ENCODE assay signal across 22 mouse cellular contexts in the genomic region with DNA sequence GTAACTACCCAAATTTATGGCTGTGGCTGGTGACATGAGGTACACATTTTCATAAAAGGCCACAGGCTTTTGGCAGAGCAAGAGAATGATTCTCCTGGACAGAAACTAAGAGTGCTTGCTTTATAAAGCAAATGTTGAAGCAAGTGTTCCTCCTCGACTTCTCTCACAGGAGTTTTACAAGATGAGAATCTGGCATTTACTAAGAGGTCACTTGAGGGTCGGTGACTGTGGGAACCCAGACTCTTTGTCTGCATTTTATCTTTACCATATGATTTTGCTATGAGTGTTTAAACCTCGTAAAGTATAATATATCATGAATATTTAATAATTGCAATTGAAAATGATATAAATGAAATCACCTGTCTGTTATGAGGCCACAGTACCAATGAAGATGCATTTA.
A peak's percentile ranks its signal among the peaks of the same experiment; 100 is the strongest.
DNase-seq lines count a peak whose midpoint lies in the region; ATAC-seq and TF ChIP-seq lines count a peak whose summit lies in the region.
"Had no signal": no experiment of that assay in that cellular context is flagged by ENCODE, and none has a peak within 500 bp of the region (broad histone marks: within the 10 kb centered on the region; RNA-seq: fewer than 3 reads in every experiment).

No protein-coding gene starts in this region.

- H3K27ac ChIP-seq in limb, embryonic 14.5 days (replicated peaks; ENCODE audit: low read depth, low read length), result no peak overlapping the region
- H3K27ac ChIP-seq in limb, embryonic 10.5 days, result no peak overlapping the region
- H3K27ac ChIP-seq in embryonic facial prominence, embryonic 11.5 days (replicated peaks; ENCODE audit: low read depth, low read length), result no peak overlapping the region
- 0 out of 2 replicates have a peak overlapping the region, but pooled peaks have one; percentile 6 for H3K27ac ChIP-seq in embryonic facial prominence, embryonic 14.5 days (replicated peaks; ENCODE audit: low read depth, low read length)
- H3K27ac ChIP-seq in heart, adult 2 months, result no peak overlapping the region
- H3K27ac ChIP-seq: forebrain, embryonic 13.5 days; forebrain, embryonic 15.5 days had no signal

- H3K9me3 ChIP-seq in limb, embryonic 14.5 days (ENCODE audit: control insufficient read depth, low read length), result no peaks in the 10 kb centered on the region
- no peaks in the 10 kb centered on the region for H3K9me3 ChIP-seq in limb, embryonic 10.5 days (replicated peaks)
- H3K9me3 ChIP-seq in embryonic facial prominence, embryonic 11.5 days (replicated peaks; ENCODE audit: control insufficient read depth, low read length), result no peaks in the 10 kb centered on the region
- no peaks in the 10 kb centered on the region for H3K9me3 ChIP-seq in embryonic facial prominence, embryonic 14.5 days (ENCODE audit: control insufficient read depth, low read length)
- H3K9me3 ChIP-seq: embryonic facial prominence, embryonic 13.5 days; forebrain, embryonic 13.5 days; forebrain, embryonic 15.5 days had no signal

- H3K79me2 ChIP-seq in heart, adult 2 months (replicated peaks; ENCODE audit: control insufficient read depth, insufficient read depth, low read length), result no peaks in the 10 kb centered on the region

- ATAC-seq in limb, embryonic 14.5 days (ENCODE audit: low FRiP score, low read depth), result no peak
- no peak for ATAC-seq in embryonic facial prominence, embryonic 11.5 days (replicated peaks; ENCODE audit: insufficient number of reproducible peaks, low FRiP score, low TSS enrichment, low read depth)
- no peak for ATAC-seq in embryonic facial prominence, embryonic 14.5 days (ENCODE audit: low read depth)
- ATAC-seq in inflammation-experienced regulatory T-cells, adult 6 months, result no peak
- ATAC-seq: activated CD4-positive, CD25-positive, alpha-beta regulatory T cell, adult 4 months; forebrain, embryonic 13.5 days; forebrain, embryonic 15.5 days; forebrain, postnatal 0 days; Patski had no signal

- DNase-seq in limb, embryonic 14.5 days (ENCODE audit: low spot score), result peak; percentile 56
- no peak for DNase-seq in limb, embryonic 10.5 days (ENCODE audit: low spot score)
- peak; percentile 19 for DNase-seq in embryo, embryonic 11 days
- DNase-seq in embryonic facial prominence, embryonic 11.5 days (ENCODE audit: low spot score), result peak; percentile 53
- DNase-seq in embryonic facial prominence, embryonic 14.5 days (ENCODE audit: low spot score), result no peak
- DNase-seq in heart, adult 2 months, result no peak
- DNase-seq in gastrocnemius, adult 18-20 months (ENCODE audit: low spot score), result no peak
- DNase-seq: adrenal gland, adult 8-10 months; adrenal gland, postnatal 14 days; adrenal gland, postnatal 36 days; cerebellum, adult 11-12 months; cerebellum, adult 2 months; cerebellum, adult 9-10 months; cerebellum, postnatal 10 days; cerebellum, postnatal 25 days; forebrain, postnatal 0 days had no signal

- no peak for TF ChIP-seq POLR2A in limb, embryonic 14.5 days (IDR thresholded peaks at IDR 0.05; ENCODE audit: borderline replicate concordance, extremely low read depth, insufficient read depth, insufficient read length)
- no peak for TF ChIP-seq POLR2A in heart, adult 2 months (IDR thresholded peaks at IDR 0.05; ENCODE audit: insufficient read depth, low read depth, low read length)

- TF ChIP-seq CTCF in heart, adult 2 months (IDR thresholded peaks at IDR 0.05), result no peak

- no peak overlapping the region for H3K4me3 ChIP-seq in limb, embryonic 14.5 days (replicated peaks; ENCODE audit: low read length)
- no peak overlapping the region for H3K4me3 ChIP-seq in limb, embryonic 10.5 days
- H3K4me3 ChIP-seq in embryonic facial prominence, embryonic 11.5 days (ENCODE audit: low read depth, low read length), result no peak overlapping the region
- no peak overlapping the region for H3K4me3 ChIP-seq in embryonic facial prominence, embryonic 14.5 days (ENCODE audit: low read depth, low read length)
- H3K4me3 ChIP-seq in heart, adult 2 months, result no peak overlapping the region
- H3K4me3 ChIP-seq: embryonic facial prominence, embryonic 13.5 days; forebrain, embryonic 13.5 days; forebrain, embryonic 15.5 days had no signal

- no peak for TF ChIP-seq EP300 in heart, adult 2 months (IDR thresholded peaks at IDR 0.05; ENCODE audit: insufficient read depth, low read depth, low read length)

- H3K9ac ChIP-seq in limb, embryonic 14.5 days (ENCODE audit: low read depth, low read length, severe bottlenecking), result no peak overlapping the region
- no peak overlapping the region for H3K9ac ChIP-seq in embryonic facial prominence, embryonic 11.5 days (replicated peaks; ENCODE audit: low read length)
- no peak overlapping the region for H3K9ac ChIP-seq in embryonic facial prominence, embryonic 14.5 days (ENCODE audit: low read depth, low read length)
- H3K9ac ChIP-seq in heart, adult 2 months (ENCODE audit: low read depth, low read length), result no peak overlapping the region
- H3K9ac ChIP-seq: embryonic facial prominence, embryonic 13.5 days; forebrain, embryonic 13.5 days; forebrain, embryonic 15.5 days; forebrain, postnatal 0 days had no signal

- no peaks in the 10 kb centered on the region for H3K27me3 ChIP-seq in limb, embryonic 14.5 days (ENCODE audit: control insufficient read depth, insufficient read depth, low read length)
- no peaks in the 10 kb centered on the region for H3K27me3 ChIP-seq in limb, embryonic 10.5 days (ENCODE audit: low read depth, poor library complexity, severe bottlenecking)
- no peaks in the 10 kb centered on the region for H3K27me3 ChIP-seq in embryonic facial prominence, embryonic 11.5 days (ENCODE audit: control insufficient read depth, insufficient read depth, low read length)
- no peaks in the 10 kb centered on the region for H3K27me3 ChIP-seq in embryonic facial prominence, embryonic 14.5 days (replicated peaks; ENCODE audit: control insufficient read depth, insufficient read depth, low read length)
- no peaks in the 10 kb centered on the region for H3K27me3 ChIP-seq in heart, adult 2 months (ENCODE audit: control insufficient read depth, insufficient read depth, low read length)
- H3K27me3 ChIP-seq: embryonic facial prominence, embryonic 13.5 days; forebrain, embryonic 13.5 days; forebrain, embryonic 15.5 days had no signal

- H3K4me1 ChIP-seq in limb, embryonic 14.5 days (ENCODE audit: control insufficient read depth, insufficient read depth, low read length), result peaks cover 4% of the 10 kb centered on the region; the same call in 1 of the 2 replicates
- peaks cover 8% of the 10 kb centered on the region; the same call in 1 of the 2 replicates for H3K4me1 ChIP-seq in limb, embryonic 10.5 days
- H3K4me1 ChIP-seq in embryonic facial prominence, embryonic 11.5 days (ENCODE audit: control insufficient read depth, insufficient read depth, low read length), result no peaks in the 10 kb centered on the region
- peaks cover 4% of the 10 kb centered on the region; the same call in 1 of the 2 replicates for H3K4me1 ChIP-seq in embryonic facial prominence, embryonic 14.5 days (ENCODE audit: control insufficient read depth, insufficient read depth, low read length)
- H3K4me1 ChIP-seq in heart, adult 2 months (ENCODE audit: control insufficient read depth, insufficient read depth, low read length), result no peaks in the 10 kb centered on the region
- H3K4me1 ChIP-seq: forebrain, embryonic 13.5 days; forebrain, embryonic 15.5 days had no signal

- no peak overlapping the region for H3K4me2 ChIP-seq in limb, embryonic 14.5 days (replicated peaks; ENCODE audit: low read depth, low read length, severe bottlenecking)
- H3K4me2 ChIP-seq in embryonic facial prominence, embryonic 11.5 days (ENCODE audit: low read depth, low read length), result no peak overlapping the region
- no peak overlapping the region for H3K4me2 ChIP-seq in embryonic facial prominence, embryonic 14.5 days (ENCODE audit: low read depth, low read length)
- H3K4me2 ChIP-seq: embryonic facial prominence, embryonic 13.5 days; forebrain, embryonic 13.5 days; forebrain, embryonic 15.5 days had no signal

- intact Hi-C loops in heart, adult 2 months (cut with DNase I), result no loop called here

- WGBS in limb, embryonic 14.5 days, result 34% methylated on average over 3 of the region's 3 CpGs
- 44% methylated on average over 3 of the region's 3 CpGs for WGBS in limb, embryonic 10.5 days
- 41% methylated on average over 3 of the region's 3 CpGs for WGBS in embryonic facial prominence, embryonic 11.5 days
- 22% methylated on average over 3 of the region's 3 CpGs for WGBS in embryonic facial prominence, embryonic 14.5 days
- WGBS in heart, adult 2 months, result 57% methylated on average over 3 of the region's 3 CpGs

- H3K36me3 ChIP-seq in limb, embryonic 14.5 days (ENCODE audit: control insufficient read depth, insufficient read depth, low read length), result no peaks in the 10 kb centered on the region
- H3K36me3 ChIP-seq in limb, embryonic 10.5 days, result no peaks in the 10 kb centered on the region
- no peaks in the 10 kb centered on the region for H3K36me3 ChIP-seq in embryonic facial prominence, embryonic 11.5 days (replicated peaks; ENCODE audit: control insufficient read depth, insufficient read depth, low read depth, low read length)
- no peaks in the 10 kb centered on the region for H3K36me3 ChIP-seq in embryonic facial prominence, embryonic 14.5 days (ENCODE audit: control insufficient read depth, insufficient read depth, low read length)
- H3K36me3 ChIP-seq in heart, adult 2 months (ENCODE audit: control insufficient read depth, insufficient read depth, low read length), result no peaks in the 10 kb centered on the region
- H3K36me3 ChIP-seq: embryonic facial prominence, embryonic 13.5 days; forebrain, embryonic 15.5 days had no signal

Comparison
In these comparisons a context has a peak if more than half of its experiments do, and no peak if none do; other contexts are left out.
1. DNase-seq: peak in limb, embryonic 14.5 days (single experiment), embryo, embryonic 11 days (single experiment) and embryonic facial prominence, embryonic 11.5 days (single experiment); none in limb, embryonic 10.5 days (single experiment), embryonic facial prominence, embryonic 14.5 days (single experiment), heart, adult 2 months (0 of 2) and gastrocnemius, adult 18-20 months (single experiment).